Mouse (Mus musculus) adrenal gland, adult (tissue): ENCODE measurements around the gene Rbms3.

Experiments used
- DNase-seq, 2 experiments: peaks; one replicate each; pipeline ENCODE4 v3.0.0; 2022 to 2023; ENCODE audit warnings: low spot score in 1 of 2; ENCODE audit not compliant: inconsistent age in 2 of 2

Rbms3 gene

GRCm38 (mm10) chr9:117378131-117378890 is 251.4 kb downstream of the Rbms3 start:
- peak in 1 of 2 experiments; percentile 41 for DNase-seq

GRCm38 (mm10) chr9:117375776-117376175 is 253.9 kb downstream of the Rbms3 start:
- no peak for DNase-seq

- DNase-seq: peak; percentile 60 to 79
Measured at GRCm38 (mm10) chr9:117373164-117373741, 256.5 kb downstream of the Rbms3 start.

- no peak for DNase-seq
Measured at GRCm38 (mm10) chr9:117371980-117372379, 257.7 kb downstream of the Rbms3 start.

GRCm38 (mm10) chr9:117370086-117370485 is 259.6 kb downstream of the Rbms3 start:
- no peak for DNase-seq

- no peak for DNase-seq
Measured at GRCm38 (mm10) chr9:117368016-117368415, 261.7 kb downstream of the Rbms3 start.

GRCm38 (mm10) chr9:117364610-117365009 is 265.1 kb downstream of the Rbms3 start:
- DNase-seq: no peak

- no peak for DNase-seq
Measured at GRCm38 (mm10) chr9:117361431-117361830, 268.3 kb downstream of the Rbms3 start.

GRCm38 (mm10) chr9:117356764-117357442 is 272.8 kb downstream of the Rbms3 start:
- DNase-seq: peak; percentile 69 to 85

GRCm38 (mm10) chr9:117355501-117355900 is 274.2 kb downstream of the Rbms3 start:
- DNase-seq: no peak

- DNase-seq: no peak
Measured at GRCm38 (mm10) chr9:117342336-117342735, 287.4 kb downstream of the Rbms3 start.

- DNase-seq: peak in 1 of 2 experiments; percentile 39
Measured at GRCm38 (mm10) chr9:117330681-117331080, 299.0 kb downstream of the Rbms3 start.

GRCm38 (mm10) chr9:117319271-117319670 is 310.4 kb downstream of the Rbms3 start:
- DNase-seq: no peak

GRCm38 (mm10) chr9:117318461-117318860 is 311.3 kb downstream of the Rbms3 start:
- no peak for DNase-seq

- DNase-seq: no peak
Measured at GRCm38 (mm10) chr9:117317251-117317650, 312.5 kb downstream of the Rbms3 start.

GRCm38 (mm10) chr9:117313642-117314041 is 316.1 kb downstream of the Rbms3 start:
- no peak for DNase-seq

GRCm38 (mm10) chr9:117309809-117310208 is 319.9 kb downstream of the Rbms3 start:
- DNase-seq: no peak

- DNase-seq: no peak
Measured at GRCm38 (mm10) chr9:117298991-117299390, 330.7 kb downstream of the Rbms3 start.

- DNase-seq: no peak
Measured at GRCm38 (mm10) chr9:117297662-117298531, 331.8 kb downstream of the Rbms3 start.

GRCm38 (mm10) chr9:117291066-117291850 is 338.5 kb downstream of the Rbms3 start:
- no peak for DNase-seq
